Mouse (Mus musculus) heart, adult 2 months (tissue): ENCODE measurements around the gene Trpm3.

Experiments
- CTCF ChIP-seq: fragments of 200-600 bp; IDR thresholded peaks from 2 replicates; pipeline ENCODE4 v1.8.1; 2022; ENCODE audit warnings: antibody characterized with exemption, mild to moderate bottlenecking, moderate library complexity
- POLR2A ChIP-seq: fragments of 200-500 bp; IDR thresholded peaks from 2 replicates; pipeline ENCODE4 v1.6.1; 2011; ENCODE audit warnings: mild to moderate bottlenecking, low read depth, low read length, control low read depth; ENCODE audit not compliant: insufficient read depth

GRCm38 (mm10) chr19:22979191-22979590, 840.3 kb downstream of the Trpm3 start:
- TF ChIP-seq CTCF (no peak), POLR2A (no peak)
